Mouse (Mus musculus): ENCODE measurements around the gene Fastkd5. TPM values are rescaled to one million over a fixed set of nuclear protein-coding genes. Genes with fewer than 3 reads are reported as not detected.

Fastkd5 gene
- polyA plus RNA-seq (2014; fragmentation: Illumina TruSeq; extraction: RNeasy Lipid Tissue Mini Kit (QIAGEN cat#74804); ENCODE audit: insufficient read depth, low read depth, low replicate concordance): 4.1 TPM

DNA sequence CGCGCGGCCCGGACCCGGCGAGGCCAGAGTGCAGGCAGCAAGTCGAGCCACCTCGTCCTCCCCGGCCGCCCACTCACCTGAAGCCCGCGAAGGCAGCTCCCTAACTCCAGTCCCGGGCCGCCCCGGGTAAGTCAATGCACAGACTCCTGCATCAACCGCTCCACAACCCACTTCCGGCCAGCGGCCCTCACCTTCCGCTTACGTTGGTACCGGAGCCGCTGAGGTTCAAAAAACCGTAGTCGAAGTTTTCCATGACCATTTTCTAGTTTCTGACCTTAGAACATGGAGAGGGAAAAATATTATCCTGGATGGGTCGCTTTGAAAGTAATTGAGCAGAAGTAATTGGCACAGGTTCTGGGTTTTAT lies at the start of gene Fastkd5, which contains the start of gene Ubox5:
Fastkd5 (minus strand) TSS at position 189 of the 365 bp plus-strand sequence.
Ubox5 (minus strand) TSS at position 200 of the 365 bp plus-strand sequence.

DNA sequence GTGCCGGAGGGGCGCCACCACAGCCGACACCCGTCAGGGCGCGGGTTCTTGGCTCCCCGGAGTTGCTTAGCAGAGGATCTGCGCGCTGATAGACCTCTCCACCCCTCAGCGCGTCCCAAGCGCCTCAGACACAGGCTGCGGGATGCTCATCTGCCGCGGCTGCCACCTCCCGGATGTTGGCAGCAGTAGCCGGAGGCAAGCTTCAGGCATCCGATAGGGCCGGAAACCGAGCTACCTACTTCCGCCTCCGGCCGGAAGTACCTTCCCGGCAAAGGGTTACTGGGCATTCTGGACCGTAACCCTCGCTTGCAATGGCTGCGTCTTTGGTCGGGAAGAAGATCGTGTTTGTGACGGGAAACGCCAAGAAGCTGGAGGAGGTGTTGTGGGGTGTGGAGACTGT lies 37.7 kb upstream of the Fastkd5 start, which contains the start of gene Itpa:
Itpa (plus strand) TSS at position 52 of the 400 bp plus-strand sequence.

DNA sequence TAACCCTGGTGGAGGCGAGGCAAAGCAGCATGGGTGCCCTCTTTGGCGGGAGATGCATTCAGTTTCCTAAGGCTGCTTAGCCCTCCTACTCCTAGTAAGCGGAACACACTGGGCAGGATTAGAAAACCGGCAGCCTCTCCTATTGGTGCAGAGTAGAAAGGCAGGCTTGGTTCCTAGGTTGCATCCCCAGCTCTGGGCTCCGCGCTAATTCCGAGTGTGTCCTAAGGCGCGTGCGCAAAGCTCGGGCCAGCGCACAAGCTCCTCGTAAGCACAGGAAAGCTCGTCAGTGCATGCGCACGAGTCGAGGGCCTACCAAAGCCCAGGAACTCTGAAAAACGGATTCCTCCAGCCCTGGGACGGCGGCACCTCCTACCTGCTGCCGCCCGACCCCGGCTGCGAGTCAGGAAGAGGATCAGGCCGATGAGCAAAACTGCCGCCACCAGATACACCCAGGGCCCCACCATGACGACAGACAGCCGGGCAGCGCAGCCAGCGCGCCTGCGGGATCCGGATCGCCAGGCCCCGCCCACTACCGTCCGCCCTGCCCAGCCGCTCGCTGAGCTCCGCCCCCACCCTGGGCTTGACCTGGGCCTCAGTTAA lies 34.4 kb upstream of the Fastkd5 start, which contains the start of gene Ddrgk1:
Ddrgk1 (minus strand) TSS at position 558 of the 600 bp plus-strand sequence.

DNA sequence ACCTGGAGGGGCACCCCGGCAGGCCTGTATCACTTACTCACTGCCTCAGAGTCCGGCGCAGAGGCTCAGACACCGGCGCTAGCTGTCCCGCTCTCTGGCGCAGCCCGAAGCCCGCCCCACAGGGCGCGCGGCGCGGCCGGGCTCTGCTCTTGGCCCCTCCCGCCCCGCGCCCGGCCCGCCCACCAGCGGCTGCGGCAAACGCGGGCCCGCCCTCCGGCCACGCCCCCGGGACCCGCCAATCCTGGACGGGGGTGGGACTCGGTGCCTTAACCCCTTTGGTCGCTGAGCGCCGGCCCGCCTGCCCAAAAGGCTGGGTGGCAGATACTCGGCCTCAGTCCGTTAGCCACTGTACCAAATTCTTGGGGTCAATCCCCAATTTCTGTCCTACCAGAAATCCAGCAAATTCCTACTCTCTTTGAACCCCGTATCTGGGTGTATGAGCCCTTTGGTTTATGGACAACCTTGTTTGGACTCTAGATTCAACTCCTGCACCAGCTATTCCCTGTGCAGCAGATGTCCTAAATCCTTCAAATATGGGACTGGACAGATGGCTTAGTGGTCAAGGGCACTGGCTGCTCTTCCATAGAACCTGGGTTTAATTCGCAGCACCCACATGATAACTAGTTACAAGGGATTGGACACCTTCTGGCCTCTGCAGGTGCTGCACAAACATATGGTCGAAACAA lies 13.0 kb upstream of the Fastkd5 start, which contains the start of gene Lzts3:
Lzts3 (minus strand) TSS at position 120 of the 686 bp plus-strand sequence.

DNA sequence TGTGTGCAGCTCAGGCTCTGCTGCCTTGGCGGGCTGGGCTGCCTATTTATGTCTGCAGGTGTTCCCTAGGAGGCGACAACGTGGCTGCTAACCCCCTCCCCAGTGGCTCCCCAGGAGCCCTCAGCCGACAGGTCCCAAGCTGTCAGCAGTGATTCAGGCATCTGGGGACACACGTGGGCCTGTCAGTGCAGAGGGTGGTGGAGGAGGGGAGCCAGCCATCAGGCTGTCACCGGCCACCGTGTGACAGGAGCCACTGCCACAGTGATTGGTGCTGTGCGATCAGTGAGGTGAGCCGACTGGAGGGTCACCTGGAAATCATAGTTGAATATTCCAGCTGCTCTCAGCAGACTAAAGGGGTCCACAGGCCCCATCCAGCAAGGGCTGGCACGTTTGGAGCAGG lies 47.3 kb downstream of the Fastkd5 start, which contains the start of gene Avp:
Avp (minus strand) TSS at position 3 of the 400 bp plus-strand sequence.

DNA sequence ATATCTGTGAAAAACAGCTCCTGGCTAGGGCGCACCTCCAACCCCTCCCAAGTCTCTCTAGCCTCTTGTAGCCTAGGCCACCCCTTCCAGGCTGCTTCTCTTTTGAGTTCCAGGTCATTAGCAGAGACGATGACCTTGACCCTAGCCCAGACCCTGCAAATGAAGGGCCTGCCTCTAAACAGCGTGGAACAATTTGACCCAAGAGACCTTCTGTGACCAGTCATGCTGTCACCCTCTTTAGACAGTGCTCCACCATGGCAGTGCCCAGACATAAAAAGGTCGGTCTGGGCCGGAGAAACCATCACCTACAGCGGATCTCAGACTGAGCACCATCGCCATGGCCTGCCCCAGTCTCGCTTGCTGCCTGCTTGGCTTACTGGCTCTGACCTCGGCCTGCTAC lies 54.0 kb downstream of the Fastkd5 start, which contains the start of gene Oxt:
Oxt (plus strand) TSS at position 301 of the 400 bp plus-strand sequence.

Other genes with a start within 250 kb of the Fastkd5 start
- gene Cpxm1, start 232.5 kb downstream of the Fastkd5 start, polyA plus RNA-seq (2014; fragmentation: Illumina TruSeq; extraction: RNeasy Lipid Tissue Mini Kit (QIAGEN cat#74804); ENCODE audit: insufficient read depth, low read depth, low replicate concordance): 16.6 TPM
- not detected for gene Gm28372, start 224.8 kb downstream of the Fastkd5 start, polyA plus RNA-seq (2014; fragmentation: Illumina TruSeq; extraction: RNeasy Lipid Tissue Mini Kit (QIAGEN cat#74804); ENCODE audit: insufficient read depth, low read depth, low replicate concordance)
- not detected for gene 1700020A23Rik, start 224.8 kb downstream of the Fastkd5 start, polyA plus RNA-seq (2014; fragmentation: Illumina TruSeq; extraction: RNeasy Lipid Tissue Mini Kit (QIAGEN cat#74804); ENCODE audit: insufficient read depth, low read depth, low replicate concordance)
- not detected for gene Tmem239, start 223.5 kb downstream of the Fastkd5 start, polyA plus RNA-seq (2014; fragmentation: Illumina TruSeq; extraction: RNeasy Lipid Tissue Mini Kit (QIAGEN cat#74804); ENCODE audit: insufficient read depth, low read depth, low replicate concordance)
- gene Vps16, start 205.7 kb downstream of the Fastkd5 start, polyA plus RNA-seq (2014; fragmentation: Illumina TruSeq; extraction: RNeasy Lipid Tissue Mini Kit (QIAGEN cat#74804); ENCODE audit: insufficient read depth, low read depth, low replicate concordance): 49.0 TPM
- gene Pced1a, start 205.3 kb downstream of the Fastkd5 start, polyA plus RNA-seq (2014; fragmentation: Illumina TruSeq; extraction: RNeasy Lipid Tissue Mini Kit (QIAGEN cat#74804); ENCODE audit: insufficient read depth, low read depth, low replicate concordance): 5.8 TPM
- gene Ptpra, start 179.7 kb downstream of the Fastkd5 start, polyA plus RNA-seq (2014; fragmentation: Illumina TruSeq; extraction: RNeasy Lipid Tissue Mini Kit (QIAGEN cat#74804); ENCODE audit: insufficient read depth, low read depth, low replicate concordance): 37.3 TPM
- gene Mrps26, start 66.3 kb downstream of the Fastkd5 start, polyA plus RNA-seq (2014; fragmentation: Illumina TruSeq; extraction: RNeasy Lipid Tissue Mini Kit (QIAGEN cat#74804); ENCODE audit: insufficient read depth, low read depth, low replicate concordance): 35.2 TPM
- gene Oxt, start 53.9 kb downstream of the Fastkd5 start, polyA plus RNA-seq (2014; fragmentation: Illumina TruSeq; extraction: RNeasy Lipid Tissue Mini Kit (QIAGEN cat#74804); ENCODE audit: insufficient read depth, low read depth, low replicate concordance): not detected
- not detected for gene Avp, start 47.5 kb downstream of the Fastkd5 start, polyA plus RNA-seq (2014; fragmentation: Illumina TruSeq; extraction: RNeasy Lipid Tissue Mini Kit (QIAGEN cat#74804); ENCODE audit: insufficient read depth, low read depth, low replicate concordance)
- 2.2 TPM for gene Ubox5, start within 50 bp of the Fastkd5 start, polyA plus RNA-seq (2014; fragmentation: Illumina TruSeq; extraction: RNeasy Lipid Tissue Mini Kit (QIAGEN cat#74804); ENCODE audit: insufficient read depth, low read depth, low replicate concordance)
- gene Lzts3, start 12.8 kb upstream of the Fastkd5 start, polyA plus RNA-seq (2014; fragmentation: Illumina TruSeq; extraction: RNeasy Lipid Tissue Mini Kit (QIAGEN cat#74804); ENCODE audit: insufficient read depth, low read depth, low replicate concordance): 3.0 TPM
- gene Ddrgk1, start 34.6 kb upstream of the Fastkd5 start, polyA plus RNA-seq (2014; fragmentation: Illumina TruSeq; extraction: RNeasy Lipid Tissue Mini Kit (QIAGEN cat#74804); ENCODE audit: insufficient read depth, low read depth, low replicate concordance): 140 TPM
- gene Itpa, start 37.6 kb upstream of the Fastkd5 start, polyA plus RNA-seq (2014; fragmentation: Illumina TruSeq; extraction: RNeasy Lipid Tissue Mini Kit (QIAGEN cat#74804); ENCODE audit: insufficient read depth, low read depth, low replicate concordance): 26.2 TPM
- 0.20 TPM for gene Slc4a11, start 67.5 kb upstream of the Fastkd5 start, polyA plus RNA-seq (2014; fragmentation: Illumina TruSeq; extraction: RNeasy Lipid Tissue Mini Kit (QIAGEN cat#74804); ENCODE audit: insufficient read depth, low read depth, low replicate concordance)